Mouse (Mus musculus): ENCODE measurements around the gene Plch1. TPM values are rescaled to one million over a fixed set of nuclear protein-coding genes. Genes with fewer than 3 reads are reported as not detected.

Plch1 gene
- polyA plus RNA-seq (2021; fragmentation: Nextera tagmentation) = 1.6 and 1.8 TPM in 2 replicates
- long read RNA-seq, experiment 1, partial matches to known transcripts = 0 of 2 reads
- long read RNA-seq, experiment 1, other reads (novel, unspliced or antisense) = 2 of 2 reads
- long read RNA-seq, experiment 2, full-length matches to known transcripts = 1 of 7 reads
- long read RNA-seq, experiment 2, partial matches to known transcripts = 1 of 7 reads
- long read RNA-seq, experiment 2, other reads (novel, unspliced or antisense) = 5 of 7 reads

DNA sequence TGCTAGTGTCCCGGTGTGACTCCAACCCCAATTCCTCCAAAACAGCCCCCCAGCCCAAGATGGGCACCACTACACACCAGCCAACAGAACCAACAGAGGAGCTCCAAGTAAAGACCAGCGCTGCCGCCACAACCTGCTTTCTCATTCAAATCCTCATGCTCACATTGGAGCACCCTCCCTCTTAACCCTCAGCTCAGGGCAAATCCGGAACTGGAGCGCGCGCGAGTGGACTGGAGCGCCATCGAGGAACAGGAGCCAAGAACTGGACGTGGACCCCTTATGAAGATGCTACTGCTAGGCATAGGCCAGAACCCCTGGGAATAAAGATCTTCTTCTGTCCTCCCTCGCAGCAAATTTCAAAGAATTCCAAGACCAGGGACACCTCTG is at the start of gene Plch1:
Plch1 (minus strand) TSS at position 164 of the 387 bp plus-strand sequence.

DNA sequence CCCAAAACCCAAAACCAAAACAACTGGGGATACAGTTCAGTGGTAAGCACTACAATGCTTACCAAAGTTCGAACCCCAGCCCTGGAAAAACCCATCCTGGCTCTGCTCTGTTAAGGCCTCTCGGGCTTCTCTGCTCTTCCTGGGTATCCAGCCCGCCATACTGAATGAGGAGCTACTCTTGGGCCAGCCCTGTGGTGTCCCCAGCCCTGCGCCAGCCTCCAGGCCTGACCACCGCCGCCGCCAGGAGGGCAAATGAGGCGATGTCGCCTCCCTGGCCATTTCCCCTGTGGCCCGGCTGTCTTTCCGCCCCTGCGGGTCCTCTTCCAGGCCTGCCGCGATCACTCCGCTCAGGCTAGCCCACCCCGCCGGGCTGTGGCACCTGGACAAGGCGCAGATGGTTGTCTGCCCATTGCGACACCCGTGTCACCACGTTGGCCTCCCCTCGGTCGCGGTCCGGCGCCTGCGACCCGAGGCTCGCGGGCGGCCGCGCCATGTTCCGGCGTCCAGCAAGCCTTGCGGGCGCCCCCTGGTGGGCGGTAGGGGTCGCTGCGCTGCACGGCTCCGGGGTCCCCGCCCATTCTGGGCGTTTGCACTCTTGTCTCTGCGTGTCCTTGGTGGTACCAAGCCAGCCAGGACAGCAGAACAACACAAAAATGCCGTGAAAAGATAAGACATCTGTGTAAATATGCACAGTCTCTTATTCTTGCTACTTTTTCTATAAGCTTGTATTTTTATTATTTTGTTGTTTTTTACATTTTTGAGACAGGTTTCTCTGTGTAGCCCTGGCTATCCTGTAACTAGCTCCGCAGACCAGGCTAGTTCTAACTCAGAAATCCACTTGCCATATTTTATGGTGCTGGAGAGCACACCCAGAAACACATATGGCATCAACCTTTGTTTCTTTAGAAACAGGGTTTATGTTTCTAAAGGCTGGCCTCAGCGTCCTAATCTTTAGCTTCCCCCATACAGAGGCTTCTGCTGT is 29.9 kb upstream of the Plch1 start, which contains the start of gene E130311K13Rik:
E130311K13Rik (minus strand) TSS at position 595 of the 982 bp plus-strand sequence.

Other genes with a start within 250 kb of the Plch1 start
- gene E130311K13Rik, start 30.0 kb upstream of the Plch1 start, polyA plus RNA-seq (2021; fragmentation: Nextera tagmentation) = 19.9 and 20.4 TPM in 2 replicates
- 14.3 and 16.6 TPM in 2 replicates for gene Slc33a1, start 65.3 kb upstream of the Plch1 start, polyA plus RNA-seq (2021; fragmentation: Nextera tagmentation)
- gene Gmps, start 76.6 kb upstream of the Plch1 start, polyA plus RNA-seq (2021; fragmentation: Nextera tagmentation) = 16.1 and 25.0 TPM in 2 replicates
- gene Vmn2r1, start 182.1 kb upstream of the Plch1 start, polyA plus RNA-seq (2021; fragmentation: Nextera tagmentation) = 0.03 TPM in 2 replicates
- not detected in 2 replicates for gene Vmn2r2, start 242.5 kb upstream of the Plch1 start, polyA plus RNA-seq (2021; fragmentation: Nextera tagmentation)

All from layer of hippocampus, adult 6 months (tissue).